Comparison of ENCODE assay signal across 16 mouse cellular contexts in the genomic region with DNA sequence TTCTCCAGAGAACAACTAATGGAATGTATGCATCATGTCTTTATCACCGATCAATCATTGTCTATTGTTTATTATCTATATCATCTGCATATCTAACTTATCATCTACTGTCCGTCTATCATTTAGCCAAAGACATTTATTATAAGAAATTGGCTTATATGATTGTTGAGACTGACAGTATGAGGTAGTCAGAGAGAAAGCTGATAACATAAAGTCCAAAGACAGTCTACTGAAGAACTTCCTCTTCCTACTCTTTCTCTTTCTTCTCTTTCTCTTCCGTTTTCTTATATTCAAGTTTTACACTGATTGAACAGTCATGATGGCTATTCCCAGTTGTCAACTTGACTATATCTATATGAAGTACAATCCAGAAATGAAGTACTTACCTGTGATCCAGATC. TPM values are rescaled to one million over a fixed set of nuclear protein-coding genes. Genes with fewer than 3 reads are reported as not detected.
DNase-seq lines count a peak whose midpoint lies in the region; TF ChIP-seq lines count a peak whose summit lies in the region.
"Had no signal": no experiment of that assay in that cellular context is flagged by ENCODE, and none has a peak within 500 bp of the region (broad histone marks: within the 10 kb centered on the region; RNA-seq: fewer than 3 reads in every experiment).

No protein-coding gene starts in this region.

- TF ChIP-seq POLR2A in MEL (IDR thresholded peaks at IDR 0.05; ENCODE audit: control insufficient read depth in 1 of 2, insufficient read depth in 1 of 2, low read depth in 1 of 2, low read length in 2 of 2, poor library complexity in 1 of 2) = no peak

- TF ChIP-seq RAD21 in MEL (IDR thresholded peaks at IDR 0.05; ENCODE audit: low read depth, low read length) = no peak

- TF ChIP-seq EP300 in MEL (IDR thresholded peaks at IDR 0.05; ENCODE audit: low read depth in 1 of 2, low read length in 2 of 2) = peak in 1 of 2 experiments; percentile 62; a peak in 2 of 4 replicates

- DNase-seq in MEL (ENCODE audit: low read depth, low spot score) = peak; percentile 39
- DNase-seq in adrenal gland, postnatal 36 days = no peak
- DNase-seq: adrenal gland, adult 2 months; adrenal gland, adult 8-10 months; adrenal gland, postnatal 10 days; adrenal gland, postnatal 14 days; adrenal gland, postnatal 25 days; B cell, adult 2 months; cerebellum, adult 11 months; cerebellum, adult 11-12 months; cerebellum, adult 18-20 months; cerebellum, adult 2 months; cerebellum, adult 8-10 months; cerebellum, adult 9-10 months had no signal

- H3K4me3 ChIP-seq in MEL (ENCODE audit: control insufficient read depth in 1 of 2, insufficient read depth in 1 of 2, low read depth in 2 of 2, low read length in 2 of 2) = no peak overlapping the region

- H3K27ac ChIP-seq in MEL (ENCODE audit: control insufficient read depth, low read depth, low read length) = no peak overlapping the region

- TF ChIP-seq CTCF in MEL (IDR thresholded peaks at IDR 0.05 in 2 of 3, conservative IDR thresholded peaks at IDR 0.05 in 1 of 3; ENCODE audit: control insufficient read depth in 1 of 3, insufficient read depth in 1 of 3, low read depth in 2 of 3, low read length in 3 of 3, poor library complexity in 1 of 3, severe bottlenecking in 1 of 3) = no peak

- H3K9me3 ChIP-seq in MEL (replicated peaks; ENCODE audit: insufficient read depth, low read length) = no peaks in the 10 kb centered on the region

- peaks cover 4 to 5% of the 10 kb centered on the region in 2 experiments for H3K4me1 ChIP-seq in MEL (ENCODE audit: control insufficient read depth in 1 of 2, insufficient read depth in 2 of 2, low read length in 2 of 2)

- H3K36me3 ChIP-seq in MEL (ENCODE audit: control insufficient read depth in 1 of 2, insufficient read depth in 2 of 2, low read length in 2 of 2) = peaks cover 0 to 7% of the 10 kb centered on the region in 2 experiments; a peak in 2 of 4 replicates
- H3K36me3 ChIP-seq: G1E had no signal

- no peaks in the 10 kb centered on the region for H3K27me3 ChIP-seq in MEL (ENCODE audit: control insufficient read depth in 1 of 2, insufficient read depth in 2 of 2, low read length in 2 of 2)
- H3K27me3 ChIP-seq: CH12.LX had no signal

- H3K9ac ChIP-seq in MEL (ENCODE audit: control insufficient read depth, low read depth, low read length, poor library complexity, severe bottlenecking) = no peak overlapping the region

- H3K79me2 ChIP-seq in MEL (ENCODE audit: control insufficient read depth, insufficient read depth, low read length, poor library complexity) = no peaks in the 10 kb centered on the region

TF ChIP-seq in MEL, 35 proteins besides CTCF, POLR2A, EP300 and RAD21:
- peak; percentile 68 for TF ChIP-seq GATA1 (IDR thresholded peaks at IDR 0.05; ENCODE audit: low read depth, low read length)
- TF ChIP-seq MAZ (IDR thresholded peaks at IDR 0.05; ENCODE audit: low read depth, low read length) = no peak

RNA-seq across cellular contexts. Expression of a gene that starts 15.8 kb away (rescaled TPM):
- total RNA-seq in MEL (2012; rRNA removed) = 25.9 and 31.3 TPM in 2 replicates
- polyA plus RNA-seq in MEL (2012; ENCODE audit: insufficient read depth in 1 of 2, insufficient read length in 2 of 2, low read depth in 1 of 2, low replicate concordance in 2 of 2, missing spikeins in 1 of 2) = 10 to 100 TPM; 52.3 to 57.9 TPM
- total RNA-seq in adrenal gland, postnatal 36 days (2021) = 10 to 100 TPM; 40.8 to 48.7 TPM
